Mouse (Mus musculus) intestine, embryonic 15.5 days (tissue): ENCODE data around the gene 4931422A03Rik. TPM values are rescaled to one million over a fixed set of nuclear protein-coding genes. Genes with fewer than 3 reads are reported as not detected.

Source experiments
- ATAC-seq: fragments of 200-750 bp; cut with Nextera tagmentation; 2 replicates; pipeline ENCODE4 v1.8.0; 2017; ENCODE audit warnings: moderate TSS enrichment, moderate library complexity
- H3K27ac ChIP-seq: fragments of 300-500 bp; sonication (generic); 2 replicates; pipeline ENCODE4 v1.5.1; 2015; ENCODE audit warnings: mild to moderate bottlenecking, inconsistent platforms
- H3K27me3 ChIP-seq: fragments of 300-500 bp; sonication (generic); replicated peaks from 2 replicates; pipeline ENCODE4 v1.6.1; 2015; ENCODE audit warnings: inconsistent platforms
- H3K36me3 ChIP-seq: fragments of 300-500 bp; sonication (generic); 2 replicates; pipeline ENCODE4 v1.6.1; 2015; ENCODE audit warnings: inconsistent platforms
- H3K4me1 ChIP-seq: fragments of 300-500 bp; sonication (generic); replicated peaks from 2 replicates; pipeline ENCODE4 v1.6.1; 2015; ENCODE audit warnings: inconsistent platforms
- H3K4me2 ChIP-seq: fragments of 300-500 bp; sonication (generic); replicated peaks from 2 replicates; pipeline ENCODE4 v1.6.1; 2015; ENCODE audit warnings: mild to moderate bottlenecking, inconsistent platforms
- H3K4me3 ChIP-seq: fragments of 300-500 bp; sonication (generic); replicated peaks from 2 replicates; pipeline ENCODE4 v1.5.1; 2015; ENCODE audit warnings: inconsistent platforms
- H3K9ac ChIP-seq: fragments of 300-500 bp; sonication (generic); 2 replicates; pipeline ENCODE4 v1.6.1; 2015; ENCODE audit warnings: inconsistent platforms
- H3K9me3 ChIP-seq: fragments of 300-500 bp; sonication (generic); 2 replicates; pipeline ENCODE4 v1.6.1; 2016; ENCODE audit warnings: inconsistent platforms
- WGBS: fragments of 180-500 bp; shearing (Covaris S2); methylation state at CpG from one replicate; pipeline ENCODE4 v1.1.7; 2015; 5-methylcytosine and 5-hydroxymethylcytosine counted together
- polyA plus RNA-seq: library from polyadenylated mRNA; unstranded; fragments of >200 nt; fragmentation: Nextera tagmentation; extraction: Ambion mirVana; gene quantifications from 2 replicates; pipeline ENCODE4 v1.2.1, GENCODE M21; 2015

Gene 4931422A03Rik
- polyA plus RNA-seq, 1 experiment from 2014 or later: 1.4 TPM

GRCm38 (mm10) chr2:104042766-104043165 lies 14.6 kb upstream of the 4931422A03Rik start:
- 94% methylated on average over 15 of the region's 15 CpGs for WGBS
- Histone ChIP-seq H3K9me3 (no peaks in the 10 kb centered on the region), H3K4me2 (no peak overlapping the region), H3K36me3 (peaks cover 4% of the 10 kb centered on the region; the same call in 1 of the 2 replicates), H3K4me1 (no peaks in the 10 kb centered on the region), H3K27ac (no peak overlapping the region), H3K9ac (no peak overlapping the region), H3K4me3 (no peak overlapping the region), H3K27me3 (no peaks in the 10 kb centered on the region)
- ATAC-seq: no peak

- Histone ChIP-seq H3K27ac (no peak overlapping the region), H3K4me1 (no peaks in the 10 kb centered on the region), H3K36me3 (peaks cover 4% of the 10 kb centered on the region; the same call in 1 of the 2 replicates), H3K4me2 (no peak overlapping the region), H3K27me3 (no peaks in the 10 kb centered on the region), H3K4me3 (no peak overlapping the region), H3K9ac (no peak overlapping the region), H3K9me3 (no peaks in the 10 kb centered on the region)
- 63% methylated on average over 5 of the region's 5 CpGs for WGBS
- ATAC-seq: no peak
Measured at GRCm38 (mm10) chr2:104041632-104042031, 13.5 kb upstream of the 4931422A03Rik start.

GRCm38 (mm10) chr2:104038236-104038635 lies 10.1 kb upstream of the 4931422A03Rik start:
- no peak overlapping the region for H3K4me3 ChIP-seq
- ATAC-seq: no peak
- H3K27ac ChIP-seq: no peak overlapping the region
- no peak overlapping the region for H3K4me2 ChIP-seq
- peaks cover 10% of the 10 kb centered on the region; the same call in 1 of the 2 replicates for H3K36me3 ChIP-seq
- 81% methylated on average over 2 of the region's 2 CpGs for WGBS
- no peaks in the 10 kb centered on the region for H3K9me3 ChIP-seq
- H3K4me1 ChIP-seq: no peaks in the 10 kb centered on the region
- H3K27me3 ChIP-seq: no peaks in the 10 kb centered on the region
- no peak overlapping the region for H3K9ac ChIP-seq

GRCm38 (mm10) chr2:104036316-104036715 lies 8.2 kb upstream of the 4931422A03Rik start:
- no peak overlapping the region for H3K27ac ChIP-seq
- H3K27me3 ChIP-seq: no peaks in the 10 kb centered on the region
- ATAC-seq: no peak
- no peaks in the 10 kb centered on the region for H3K4me1 ChIP-seq
- WGBS: 66% methylated on average over 3 of the region's 3 CpGs
- H3K9ac ChIP-seq: no peak overlapping the region
- peaks cover 10% of the 10 kb centered on the region; the same call in 1 of the 2 replicates for H3K36me3 ChIP-seq
- H3K9me3 ChIP-seq: no peaks in the 10 kb centered on the region
- H3K4me3 ChIP-seq: no peak overlapping the region
- H3K4me2 ChIP-seq: no peak overlapping the region

GRCm38 (mm10) chr2:104035595-104035994 lies 7.4 kb upstream of the 4931422A03Rik start:
- no peak overlapping the region for H3K27ac ChIP-seq
- H3K4me1 ChIP-seq: no peaks in the 10 kb centered on the region
- ATAC-seq: no peak
- no peak overlapping the region for H3K4me3 ChIP-seq
- no peak overlapping the region for H3K4me2 ChIP-seq
- H3K9ac ChIP-seq: no peak overlapping the region
- no peaks in the 10 kb centered on the region for H3K9me3 ChIP-seq
- no peaks in the 10 kb centered on the region for H3K27me3 ChIP-seq
- WGBS: 81% methylated on average over 6 of the region's 6 CpGs
- peaks cover 9% of the 10 kb centered on the region; the same call in 1 of the 2 replicates for H3K36me3 ChIP-seq

- peak; percentile 36; the same call in 1 of the 2 replicates for ATAC-seq
- 33% methylated on average over 3 of the region's 3 CpGs for WGBS
- no peak overlapping the region for H3K9ac ChIP-seq
Measured at GRCm38 (mm10) chr2:104034832-104035472, 6.8 kb upstream of the 4931422A03Rik start.

GRCm38 (mm10) chr2:104032056-104032455 lies 3.9 kb upstream of the 4931422A03Rik start:
- no peak for ATAC-seq
- Histone ChIP-seq H3K9me3 (no peaks in the 10 kb centered on the region), H3K27me3 (no peaks in the 10 kb centered on the region), H3K4me3 (no peak overlapping the region), H3K27ac (no peak overlapping the region), H3K4me2 (no peak overlapping the region), H3K4me1 (peaks cover 12% of the 10 kb centered on the region), H3K9ac (no peak overlapping the region), H3K36me3 (0 out of 2 replicates have a peak, but pooled peaks cover 6% of the 10 kb centered on the region)
- WGBS: 81% methylated on average over 3 of the region's 3 CpGs

More at GRCm38 (mm10) chr2:104034832-104035472, 6.8 kb upstream of the 4931422A03Rik start:
- Histone ChIP-seq H3K27me3 (no peaks in the 10 kb centered on the region), H3K4me2 (no peak overlapping the region), H3K27ac (no peak overlapping the region), H3K4me1 (no peaks in the 10 kb centered on the region), H3K9me3 (no peaks in the 10 kb centered on the region), H3K36me3 (0 out of 2 replicates have a peak, but pooled peaks cover 6% of the 10 kb centered on the region), H3K4me3 (no peak overlapping the region)

GRCm38 (mm10) chr2:104030381-104030780 lies 2.2 kb upstream of the 4931422A03Rik start:
- H3K27ac ChIP-seq: no peak overlapping the region
- H3K9me3 ChIP-seq: no peaks in the 10 kb centered on the region
- no peak overlapping the region for H3K4me3 ChIP-seq
- no peaks in the 10 kb centered on the region for H3K27me3 ChIP-seq
- peaks cover 12% of the 10 kb centered on the region for H3K4me1 ChIP-seq
- WGBS: 78% methylated on average over 3 of the region's 3 CpGs
- no peak overlapping the region for H3K9ac ChIP-seq
- no peak overlapping the region for H3K4me2 ChIP-seq
- no peak for ATAC-seq
- H3K36me3 ChIP-seq: 0 out of 2 replicates have a peak, but pooled peaks cover 2% of the 10 kb centered on the region

- H3K9ac ChIP-seq: no peak overlapping the region
- WGBS: 58% methylated on average over 2 of the region's 2 CpGs
Measured at GRCm38 (mm10) chr2:104029074-104029473, 913 bp upstream of the 4931422A03Rik start.

GRCm38 (mm10) chr2:104027458-104028138 lies 563 bp downstream of the 4931422A03Rik start, which contains the start of gene Fbxo3:
TSS of gene Fbxo3 (plus strand) at chr2:104027721.
- peak within 1 kb of the TSS; percentile 34 for H3K27ac ChIP-seq
- ATAC-seq: peak; percentile 99
- H3K4me1 ChIP-seq: peaks cover 12% of the 10 kb centered on the region
- H3K9ac ChIP-seq: peak within 1 kb of the TSS; percentile 78
- WGBS: under 1% methylated on average over 43 of the region's 44 CpGs
- no peaks in the 10 kb centered on the region for H3K36me3 ChIP-seq
- peak within 1 kb of the TSS; percentile 87 for H3K4me3 ChIP-seq
- no peaks in the 10 kb centered on the region for H3K9me3 ChIP-seq
- H3K27me3 ChIP-seq: no peaks in the 10 kb centered on the region
- peak within 1 kb of the TSS; percentile 73 for H3K4me2 ChIP-seq

More at GRCm38 (mm10) chr2:104029074-104029473, 913 bp upstream of the 4931422A03Rik start:
- Histone ChIP-seq H3K9me3 (no peaks in the 10 kb centered on the region), H3K27ac (no peak overlapping the region), H3K27me3 (no peaks in the 10 kb centered on the region), H3K4me1 (peaks cover 12% of the 10 kb centered on the region), H3K4me3 (peak overlapping the region; percentile 87), H3K4me2 (peak overlapping the region; percentile 73), H3K36me3 (no peaks in the 10 kb centered on the region)
- ATAC-seq: no peak

- Histone ChIP-seq H3K36me3 (no peaks in the 10 kb centered on the region), H3K9me3 (no peaks in the 10 kb centered on the region), H3K27ac (no peak overlapping the region), H3K4me3 (no peak overlapping the region), H3K27me3 (no peaks in the 10 kb centered on the region), H3K4me2 (no peak overlapping the region), H3K4me1 (peaks cover 9% of the 10 kb centered on the region), H3K9ac (no peak overlapping the region)
- ATAC-seq: no peak
- 91% methylated on average over 4 of the region's 4 CpGs for whole genome bisulfite sequencing
Measured at GRCm38 (mm10) chr2:104024656-104025055, 3.5 kb downstream of the 4931422A03Rik start.

GRCm38 (mm10) chr2:104023096-104023495 lies 5.1 kb downstream of the 4931422A03Rik start:
- Histone ChIP-seq H3K9ac (no peak overlapping the region), H3K9me3 (no peaks in the 10 kb centered on the region), H3K4me3 (no peak overlapping the region), H3K4me1 (no peaks in the 10 kb centered on the region), H3K36me3 (no peaks in the 10 kb centered on the region), H3K27me3 (no peaks in the 10 kb centered on the region), H3K27ac (no peak overlapping the region), H3K4me2 (no peak overlapping the region)
- WGBS: 80% methylated on average over 7 of the region's 7 CpGs
- no peak for ATAC-seq
